9 mouse cellular contexts compared by ENCODE assay signal in the genomic region with DNA sequence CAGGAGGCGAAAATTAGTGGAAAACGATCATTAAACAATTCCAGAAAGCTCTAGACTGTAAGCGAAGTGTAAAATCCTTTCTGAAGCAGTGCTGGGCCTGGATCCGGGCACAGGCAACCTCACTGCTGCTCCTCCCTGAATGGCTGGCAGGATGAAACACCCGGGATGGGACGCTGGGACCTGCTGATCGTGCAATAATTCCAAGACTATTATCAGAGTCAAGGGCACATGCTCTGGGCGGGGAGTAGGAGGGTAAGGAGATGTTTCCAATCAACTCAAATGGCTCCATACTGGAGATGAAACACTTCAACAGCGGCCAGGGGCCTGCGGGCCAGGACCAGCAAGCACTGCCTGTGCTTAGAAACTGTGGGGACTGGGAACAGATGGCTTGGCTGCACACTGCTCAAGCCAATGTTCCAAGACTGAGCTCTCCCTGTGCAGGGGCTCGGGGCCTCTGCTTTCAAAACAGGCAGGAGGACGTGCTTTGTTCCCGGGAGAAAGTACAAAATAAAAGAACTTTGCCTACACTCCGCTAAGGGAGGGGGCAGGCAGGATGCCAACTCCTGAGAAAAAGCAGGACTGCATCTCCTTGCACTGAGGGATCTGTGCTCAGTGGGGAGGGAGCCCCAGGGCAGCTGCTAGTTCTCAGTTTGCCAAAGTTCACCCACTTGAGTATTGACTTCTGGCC.
DNase-seq lines count a peak whose midpoint lies in the region; ATAC-seq lines count a peak whose summit lies in the region.
"Had no signal": no experiment of that assay in that cellular context is flagged by ENCODE, and none has a peak within 500 bp of the region (broad histone marks: within the 10 kb centered on the region; RNA-seq: fewer than 3 reads in every experiment).

No protein-coding gene starts in this region.

- peaks cover 16% of the 10 kb centered on the region for H3K4me1 ChIP-seq in forebrain, embryonic 15.5 days
- H3K4me1 ChIP-seq in heart, embryonic 16.5 days (ENCODE audit: control insufficient read depth, insufficient read depth, low read length) = peaks cover 10% of the 10 kb centered on the region; the same call in 1 of the 2 replicates
- H3K4me1 ChIP-seq in lung, embryonic 15.5 days = peaks cover 13% of the 10 kb centered on the region

- no peaks in the 10 kb centered on the region for H3K36me3 ChIP-seq in forebrain, embryonic 15.5 days
- H3K36me3 ChIP-seq in heart, embryonic 16.5 days (ENCODE audit: control insufficient read depth, insufficient read depth) = no peaks in the 10 kb centered on the region
- H3K36me3 ChIP-seq in lung, embryonic 15.5 days = no peaks in the 10 kb centered on the region

- DNase-seq in ES-CJ7 (ENCODE audit: low read depth, low spot score) = peak; percentile 35
- peak; percentile 60 to 70 for DNase-seq in cerebellum, adult 18-20 months
- peak; percentile 89 for DNase-seq in kidney, postnatal 14 days
- peak; percentile 72 for DNase-seq in right cerebral cortex, adult 18-20 months
- no peak for DNase-seq in spleen, postnatal 36 days (ENCODE audit: low spot score in 2 of 2)

- H3K4me2 ChIP-seq in forebrain, embryonic 15.5 days (replicated peaks) = 0 out of 2 replicates have a peak overlapping the region, but pooled peaks have one; percentile 5
- H3K4me2 ChIP-seq in heart, embryonic 16.5 days (ENCODE audit: low read depth, low read length) = peak overlapping the region; percentile 42
- H3K4me2 ChIP-seq in lung, embryonic 15.5 days = no peak overlapping the region; the same call in 1 of the 2 replicates

- H3K9ac ChIP-seq in forebrain, embryonic 15.5 days (replicated peaks) = no peak overlapping the region
- peak overlapping the region; percentile 32; the same call in 1 of the 2 replicates for H3K9ac ChIP-seq in heart, embryonic 16.5 days (ENCODE audit: low read length)
- H3K9ac ChIP-seq in lung, embryonic 15.5 days = no peak overlapping the region

- peak overlapping the region; percentile 68 for H3K27ac ChIP-seq in forebrain, embryonic 15.5 days (replicated peaks)
- H3K27ac ChIP-seq in heart, embryonic 16.5 days (ENCODE audit: low read length) = peak overlapping the region; percentile 83
- peak overlapping the region; percentile 92 for H3K27ac ChIP-seq in lung, embryonic 15.5 days

- H3K9me3 ChIP-seq in forebrain, embryonic 15.5 days = no peaks in the 10 kb centered on the region
- H3K9me3 ChIP-seq in heart, embryonic 16.5 days (replicated peaks; ENCODE audit: control insufficient read depth, low read length) = no peaks in the 10 kb centered on the region
- H3K9me3 ChIP-seq in lung, embryonic 15.5 days = no peaks in the 10 kb centered on the region

- ATAC-seq in forebrain, embryonic 15.5 days (replicated peaks) = peak; percentile 97
- ATAC-seq in heart, embryonic 16.5 days (replicated peaks; ENCODE audit: extremely low read depth, insufficient read depth, low FRiP score) = peak; percentile 91
- peak; percentile 94 for ATAC-seq in lung, embryonic 15.5 days (ENCODE audit: borderline replicate concordance, extremely low read depth, low FRiP score, low TSS enrichment)

- no peak overlapping the region for H3K4me3 ChIP-seq in forebrain, embryonic 15.5 days
- no peak overlapping the region for H3K4me3 ChIP-seq in heart, embryonic 16.5 days (ENCODE audit: low read length)
- H3K4me3 ChIP-seq in lung, embryonic 15.5 days = no peak overlapping the region

- 9% methylated on average over 14 of the region's 14 CpGs for WGBS in forebrain, embryonic 15.5 days
- WGBS in heart, embryonic 16.5 days = 34% methylated on average over 14 of the region's 14 CpGs
- WGBS in lung, embryonic 15.5 days = 47% methylated on average over 14 of the region's 14 CpGs

- H3K27me3 ChIP-seq in forebrain, embryonic 15.5 days = no peaks in the 10 kb centered on the region
- no peaks in the 10 kb centered on the region for H3K27me3 ChIP-seq in heart, embryonic 16.5 days (ENCODE audit: control insufficient read depth, insufficient read depth, low read length)
- H3K27me3 ChIP-seq in lung, embryonic 15.5 days = no peaks in the 10 kb centered on the region
- H3K27me3 ChIP-seq: CH12.LX had no signal

Comparison
In these comparisons a context has a peak if more than half of its experiments do, and no peak if none do; other contexts are left out.
1. DNase-seq: peak in ES-CJ7 (single experiment), cerebellum, adult 18-20 months (2 of 2), kidney, postnatal 14 days (single experiment) and right cerebral cortex, adult 18-20 months (single experiment); none in spleen, postnatal 36 days (0 of 2).
2. Peak in every context shown above with its lines, with median percentiles within 50 percentile points of each other: ATAC-seq and H3K27ac ChIP-seq.